Mouse (Mus musculus) brain, embryonic 14.5 days (tissue): Measurements from ENCODE around the gene Dad1.

Source experiments
- CTCF ChIP-seq: fragments of 200-500 bp; IDR thresholded peaks from 2 replicates; pipeline ENCODE4 v1.5.1; 2012; ENCODE audit warnings: inconsistent platforms, mild to moderate bottlenecking, moderate library complexity, borderline replicate concordance; ENCODE audit not compliant: insufficient read depth, insufficient read length; ENCODE audit errors: extremely low read depth
- POLR2A ChIP-seq: fragments of 200-500 bp; IDR thresholded peaks from 2 replicates; pipeline ENCODE4 v1.6.1; 2012; ENCODE audit warnings: mild to moderate bottlenecking, inconsistent platforms, borderline replicate concordance; ENCODE audit not compliant: poor library complexity, insufficient read depth, insufficient read length, severe bottlenecking; ENCODE audit errors: extremely low read depth

- TF ChIP-seq CTCF (no peak), POLR2A (no peak)
Measured at GRCm38 (mm10) chr14:54231176-54231956, 22.5 kb downstream of the Dad1 start.
